Mouse (Mus musculus) thymus, adult 2 months (tissue): ENCODE results near the gene Irs3. TPM values are rescaled to one million over a fixed set of nuclear protein-coding genes. Genes with fewer than 3 reads are reported as not detected.

Source experiments
- DNase-seq: peaks from one replicate; pipeline ENCODE4 v3.0.0; 2021
- H3K27ac ChIP-seq: fragments of 200-500 bp; 2 replicates; pipeline ENCODE4 v1.5.1; 2012; ENCODE audit warnings: low read length, control low read depth; ENCODE audit not compliant: control insufficient read depth, insufficient read depth
- H3K27me3 ChIP-seq: fragments of 200-500 bp; 2 replicates; pipeline ENCODE4 v1.6.1; 2012; ENCODE audit warnings: mild to moderate bottlenecking, low read length, moderate library complexity, mixed read lengths; ENCODE audit not compliant: control insufficient read depth, insufficient read depth
- H3K36me3 ChIP-seq: fragments of 200-500 bp; 2 replicates; pipeline ENCODE4 v1.6.1; 2012; ENCODE audit warnings: mild to moderate bottlenecking, low read length, moderate library complexity; ENCODE audit not compliant: control insufficient read depth, insufficient read depth
- H3K4me1 ChIP-seq: fragments of 200-500 bp; replicated peaks from 2 replicates; pipeline ENCODE4 v1.6.1; 2012; ENCODE audit warnings: low read length; ENCODE audit not compliant: control insufficient read depth, insufficient read depth
- H3K4me3 ChIP-seq: fragments of 200-500 bp; 2 replicates; pipeline ENCODE4 v1.5.1; 2012; ENCODE audit warnings: mild to moderate bottlenecking, low read length, control low read depth, moderate library complexity; ENCODE audit not compliant: control insufficient read depth, insufficient read depth
- CTCF ChIP-seq: fragments of 200-500 bp; IDR thresholded peaks from 2 replicates; pipeline ENCODE4 v1.5.1; 2012; ENCODE audit warnings: mild to moderate bottlenecking, control low read depth, low read length, moderate library complexity, borderline replicate concordance; ENCODE audit not compliant: control insufficient read depth, poor library complexity, insufficient read depth; ENCODE audit errors: extremely low read depth
- POLR2A ChIP-seq: fragments of 200-500 bp; IDR thresholded peaks from 2 replicates; pipeline ENCODE4 v1.6.1; 2012; ENCODE audit warnings: mild to moderate bottlenecking, low read length, control low read depth, moderate library complexity; ENCODE audit not compliant: control insufficient read depth, poor library complexity, insufficient read depth; ENCODE audit errors: extremely low read depth
- WGBS: fragments of 180-500 bp; shearing (Covaris S2); methylation state at CpG from one replicate; pipeline ENCODE4 v1.1.7; 2018; 5-methylcytosine and 5-hydroxymethylcytosine counted together
- polyA plus RNA-seq: library from polyadenylated mRNA; depleted of rRNA; stranded (reverse); fragments of >200 nt; gene quantifications from 2 replicates; pipeline ENCODE4 v1.2.3, GENCODE M21; 2012; rRNA removed

The Irs3 gene
- polyA plus RNA-seq, 1 experiment = 2.5 TPM

- H3K4me1 ChIP-seq = peaks cover 34% of the 10 kb centered on the region
- no peak overlapping the region for H3K4me3 ChIP-seq
- WGBS = 49% methylated on average over 2 of the region's 2 CpGs
- no peaks in the 10 kb centered on the region for H3K27me3 ChIP-seq
- H3K27ac ChIP-seq = peak overlapping the region; percentile 88; the same call in 1 of the 2 replicates
- TF ChIP-seq CTCF (no peak), POLR2A (no peak)
- no peak for DNase-seq
- no peaks in the 10 kb centered on the region; the same call in 1 of the 2 replicates for H3K36me3 ChIP-seq
These were observed 47.3 kb downstream of the Irs3 start for GRCm38 (mm10) chr5:137598100-137598826.

- no peaks in the 10 kb centered on the region; the same call in 1 of the 2 replicates for H3K36me3 ChIP-seq
- H3K4me3 ChIP-seq = no peak overlapping the region
- TF ChIP-seq POLR2A (no peak), CTCF (no peak)
- peak overlapping the region; percentile 88 for H3K27ac ChIP-seq
- no peak for DNase-seq
- WGBS = 79% methylated on average over 6 of the region's 6 CpGs
- H3K4me1 ChIP-seq = peaks cover 32% of the 10 kb centered on the region
- no peaks in the 10 kb centered on the region for H3K27me3 ChIP-seq
These were observed 47.9 kb downstream of the Irs3 start for GRCm38 (mm10) chr5:137597625-137598024.

- peak; percentile 36 for DNase-seq
- H3K27me3 ChIP-seq = no peaks in the 10 kb centered on the region
- TF ChIP-seq POLR2A = peak; percentile 54; the same call in 1 of the 2 replicates
- TF ChIP-seq CTCF = no peak
- peak overlapping the region; percentile 30 for H3K4me3 ChIP-seq
- H3K4me1 ChIP-seq = peaks cover 28% of the 10 kb centered on the region
- peak overlapping the region; percentile 88 for H3K27ac ChIP-seq
- 23% methylated on average over 30 of the region's 30 CpGs for WGBS
- no peaks in the 10 kb centered on the region; the same call in 1 of the 2 replicates for H3K36me3 ChIP-seq
These were observed 48.8 kb downstream of the Irs3 start for GRCm38 (mm10) chr5:137596601-137597261.

- Histone ChIP-seq H3K4me3 (no peak overlapping the region), H3K36me3 (no peaks in the 10 kb centered on the region; the same call in 1 of the 2 replicates), H3K27ac (no peak overlapping the region), H3K27me3 (no peaks in the 10 kb centered on the region), H3K4me1 (peaks cover 28% of the 10 kb centered on the region)
- DNase-seq = no peak
- WGBS = 96% methylated on average over 7 of the region's 7 CpGs
- TF ChIP-seq POLR2A = no peak
- no peak for TF ChIP-seq CTCF
These were observed 49.6 kb downstream of the Irs3 start for GRCm38 (mm10) chr5:137595921-137596320.

Other genes starting within 250 kb of the Irs3 start
- gene Zan, start 168.7 kb downstream of the Irs3 start, polyA plus RNA-seq = 0.24 and 0.36 TPM in 2 replicates
- 65.5 and 68.7 TPM in 2 replicates for gene Pop7, start 143.2 kb downstream of the Irs3 start, polyA plus RNA-seq
- gene Gigyf1, start 127.2 kb downstream of the Irs3 start, polyA plus RNA-seq = 83.9 and 84.3 TPM in 2 replicates
- gene Epo, start 112.5 kb downstream of the Irs3 start, polyA plus RNA-seq = not detected in 2 replicates
- gene Gnb2, start 112.2 kb downstream of the Irs3 start, polyA plus RNA-seq = 1,444 and 1,492 TPM in 2 replicates
- 0.20 TPM in 1 of 2 replicates, not detected in the other for gene Actl6b, start 92.2 kb downstream of the Irs3 start, polyA plus RNA-seq
- gene Tfr2, start 75.9 kb downstream of the Irs3 start, polyA plus RNA-seq = 0.49 and 2.4 TPM in 2 replicates
- gene Mospd3, start 44.7 kb downstream of the Irs3 start, polyA plus RNA-seq = 252 and 273 TPM in 2 replicates
- gene Pcolce, start 31.9 kb downstream of the Irs3 start, polyA plus RNA-seq = 21.9 and 29.7 TPM in 2 replicates
- gene Fbxo24, start 16.7 kb downstream of the Irs3 start, polyA plus RNA-seq = 0.27 and 0.31 TPM in 2 replicates
- gene Lrch4, start 16.6 kb downstream of the Irs3 start, polyA plus RNA-seq = 576 and 587 TPM in 2 replicates
- 149 and 153 TPM in 2 replicates for gene Gm20605, start 16.5 kb downstream of the Irs3 start, polyA plus RNA-seq
- 576 and 646 TPM in 2 replicates for gene Sap25, start 4.4 kb downstream of the Irs3 start, polyA plus RNA-seq
- 205 and 213 TPM in 2 replicates for gene Agfg2, start 39.0 kb upstream of the Irs3 start, polyA plus RNA-seq
- 97.2 and 110 TPM in 2 replicates for gene Nyap1, start 95.9 kb upstream of the Irs3 start, polyA plus RNA-seq
- gene Tsc22d4, start 100.0 kb upstream of the Irs3 start, polyA plus RNA-seq = 670 and 672 TPM in 2 replicates
- 101 and 120 TPM in 2 replicates for gene Ppp1r35, start 133.1 kb upstream of the Irs3 start, polyA plus RNA-seq
- 81.9 and 87.5 TPM in 2 replicates for gene Mepce, start 141.9 kb upstream of the Irs3 start, polyA plus RNA-seq
- gene Zcwpw1, start 142.1 kb upstream of the Irs3 start, polyA plus RNA-seq = 4.6 TPM in 2 replicates
- gene Pilra, start 190.6 kb upstream of the Irs3 start, polyA plus RNA-seq = 7.2 and 13.5 TPM in 2 replicates
- 9.5 and 10.1 TPM in 2 replicates for gene Pilrb1, start 212.4 kb upstream of the Irs3 start, polyA plus RNA-seq
- 8.7 and 11.4 TPM in 2 replicates for gene Pilrb2, start 226.1 kb upstream of the Irs3 start, polyA plus RNA-seq